Mouse (Mus musculus) testis, adult 2 months (tissue): ENCODE measurements around the gene Wsb1.

ENCODE experiments used
- CTCF ChIP-seq: fragments of 200-500 bp; IDR thresholded peaks from 2 replicates; pipeline ENCODE4 v1.5.1; 2012; ENCODE audit warnings: low read depth, mild to moderate bottlenecking, inconsistent platforms, low read length, moderate library complexity; ENCODE audit not compliant: control insufficient read depth, insufficient read depth, insufficient replicate concordance
- POLR2A ChIP-seq: fragments of 200-500 bp; IDR thresholded peaks from 2 replicates; pipeline ENCODE4 v1.6.1; 2012; ENCODE audit warnings: low read depth, mild to moderate bottlenecking, inconsistent platforms, low read length, moderate library complexity; ENCODE audit not compliant: control insufficient read depth

DNA sequence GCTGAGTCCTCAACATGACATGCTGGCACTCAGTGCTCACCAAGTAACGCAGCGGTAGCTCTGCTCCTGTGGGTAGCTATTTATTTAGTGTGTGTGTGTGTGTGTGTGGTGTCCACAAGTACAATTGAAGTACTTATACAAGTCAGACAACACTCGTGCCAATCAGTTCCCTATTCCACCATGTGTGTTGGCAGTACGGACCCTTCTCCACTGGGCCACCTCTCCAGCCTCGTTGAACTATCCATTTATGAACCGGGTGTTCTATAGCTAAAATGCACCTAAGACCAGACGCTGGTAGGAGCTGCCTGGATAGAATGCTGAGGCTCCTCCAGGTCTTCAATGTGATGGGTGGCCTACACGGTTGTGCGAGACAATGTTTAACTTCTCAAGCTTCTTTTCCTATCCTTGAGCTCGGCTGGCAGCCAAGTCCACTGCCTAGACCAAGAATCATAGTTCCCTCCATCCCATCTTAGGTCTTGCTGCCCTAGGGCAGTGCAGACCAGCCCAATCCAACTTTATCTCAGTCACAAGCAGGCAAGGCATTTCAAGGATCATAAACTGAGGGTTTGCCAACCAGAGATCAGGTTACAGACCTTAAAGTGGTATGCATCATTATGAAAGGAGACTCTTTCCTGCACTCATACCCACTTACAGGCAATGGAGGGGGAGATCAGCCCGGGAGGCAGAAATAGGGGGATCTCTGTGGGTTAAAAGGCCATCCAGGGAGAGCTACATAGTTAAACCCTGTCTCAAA, 16.6 kb downstream of the Wsb1 start:
- no peak for TF ChIP-seq CTCF
- TF ChIP-seq POLR2A, result no peak
